Mouse (Mus musculus) stomach, embryonic 16.5 days (tissue): ENCODE data around the gene Ang. TPM values are rescaled to one million over a fixed set of nuclear protein-coding genes. Genes with fewer than 3 reads are reported as not detected.

Experiments
- ATAC-seq: fragments of 200-750 bp; cut with Nextera tagmentation; 2 replicates; pipeline ENCODE4 v1.8.0; 2017; ENCODE audit warnings: moderate number of reproducible peaks, moderate TSS enrichment; ENCODE audit not compliant: insufficient read depth, low FRiP score
- H3K27ac ChIP-seq: fragments of 300-500 bp; sonication (generic); 2 replicates; pipeline ENCODE4 v1.5.1; 2014; ENCODE audit warnings: low read length
- H3K27me3 ChIP-seq: fragments of 300-500 bp; sonication (generic); 2 replicates; pipeline ENCODE4 v1.6.1; 2014; ENCODE audit warnings: low read length, control low read depth, mixed read lengths; ENCODE audit not compliant: control insufficient read depth, insufficient read depth
- H3K36me3 ChIP-seq: fragments of 300-500 bp; sonication (generic); 2 replicates; pipeline ENCODE4 v1.6.1; 2014; ENCODE audit warnings: low read length; ENCODE audit not compliant: control insufficient read depth, insufficient read depth
- H3K4me1 ChIP-seq: fragments of 300-500 bp; sonication (generic); 2 replicates; pipeline ENCODE4 v1.6.1; 2014; ENCODE audit warnings: low read length, control low read depth, mixed read lengths; ENCODE audit not compliant: control insufficient read depth, insufficient read depth
- H3K4me2 ChIP-seq: fragments of 300-500 bp; sonication (generic); 2 replicates; pipeline ENCODE4 v1.6.1; 2014; ENCODE audit warnings: low read depth, low read length, mixed read lengths
- H3K4me3 ChIP-seq: fragments of 300-500 bp; sonication (generic); replicated peaks from 2 replicates; pipeline ENCODE4 v1.5.1; 2014; ENCODE audit warnings: mild to moderate bottlenecking, low read length
- H3K9ac ChIP-seq: fragments of 300-500 bp; sonication (generic); 2 replicates; pipeline ENCODE4 v1.6.1; 2014; ENCODE audit warnings: low read length
- H3K9me3 ChIP-seq: fragments of 300-500 bp; sonication (generic); replicated peaks from 2 replicates; pipeline ENCODE4 v1.6.1; 2016; ENCODE audit warnings: low read length, control low read depth; ENCODE audit not compliant: control insufficient read depth
- whole genome bisulfite sequencing: fragments of 180-500 bp; shearing (Covaris S2); extraction: QIAGEN DNeasy Blood & Tissue Kit; methylation state at CpG from one replicate; pipeline ENCODE4 v1.1.7; 2014; 5-methylcytosine and 5-hydroxymethylcytosine counted together
- polyA plus RNA-seq: library from polyadenylated mRNA; unstranded; fragments of >200 nt; fragmentation: Nextera tagmentation; extraction: Ambion mirVana; gene quantifications from 2 replicates; pipeline ENCODE4 v1.2.1, GENCODE M21; 2015

Gene Ang
- polyA plus RNA-seq, 1 experiment from 2014 or later, result 41.6 TPM

GRCm38 (mm10) chr14:51060761-51061160, 30.2 kb upstream of the Ang start:
- no peak for ATAC-seq
- H3K27ac ChIP-seq, result no peak overlapping the region
- no peak overlapping the region for H3K4me3 ChIP-seq
- H3K9me3 ChIP-seq, result no peaks in the 10 kb centered on the region
- no peak overlapping the region for H3K9ac ChIP-seq
- H3K4me1 ChIP-seq, result no peaks in the 10 kb centered on the region
- H3K4me2 ChIP-seq, result no peak overlapping the region
- H3K27me3 ChIP-seq, result no peaks in the 10 kb centered on the region
- 89% methylated on average over 5 of the region's 5 CpGs for WGBS
- no peaks in the 10 kb centered on the region for H3K36me3 ChIP-seq

- Histone ChIP-seq H3K9ac (no peak overlapping the region), H3K9me3 (no peaks in the 10 kb centered on the region), H3K27me3 (no peaks in the 10 kb centered on the region), H3K36me3 (no peaks in the 10 kb centered on the region), H3K27ac (0 out of 2 replicates have a peak overlapping the region, but pooled peaks have one; percentile 3), H3K4me3 (no peak overlapping the region), H3K4me1 (peaks cover 5% of the 10 kb centered on the region; the same call in 1 of the 2 replicates), H3K4me2 (no peak overlapping the region)
- ATAC-seq, result no peak
- WGBS, result 45% methylated on average over 5 of the region's 5 CpGs
Observed at GRCm38 (mm10) chr14:51068956-51069355, 22.0 kb upstream of the Ang start.

- no peak overlapping the region for H3K9ac ChIP-seq
- H3K36me3 ChIP-seq, result no peaks in the 10 kb centered on the region
- H3K4me2 ChIP-seq, result no peak overlapping the region
- H3K27me3 ChIP-seq, result no peaks in the 10 kb centered on the region
- H3K27ac ChIP-seq, result no peak overlapping the region
- 90% methylated on average over 2 of the region's 2 CpGs for WGBS
- no peak overlapping the region for H3K4me3 ChIP-seq
- ATAC-seq, result no peak
- H3K9me3 ChIP-seq, result no peaks in the 10 kb centered on the region
- peaks cover 5% of the 10 kb centered on the region; the same call in 1 of the 2 replicates for H3K4me1 ChIP-seq
Observed at GRCm38 (mm10) chr14:51069617-51070016, 21.3 kb upstream of the Ang start.

DNA sequence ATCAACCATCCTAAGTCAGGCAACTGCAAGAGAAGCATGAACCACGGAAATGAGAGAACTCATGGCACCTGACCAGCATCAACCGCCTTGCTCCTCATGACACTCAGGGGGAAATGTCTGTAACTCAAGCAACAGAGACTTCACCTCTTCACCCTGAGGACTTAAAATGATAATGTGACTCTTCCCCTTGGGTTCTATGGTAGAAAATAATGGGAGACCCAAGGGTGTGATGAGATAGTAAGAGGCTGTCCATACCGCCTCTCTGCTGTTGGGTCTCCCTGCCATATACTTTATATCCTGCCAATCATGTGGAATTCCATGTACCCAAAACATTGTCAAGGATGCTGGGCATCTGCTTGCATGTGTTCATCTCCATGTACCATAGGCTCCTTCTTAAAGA, 16.6 kb upstream of the Ang start, which contains the start of gene Olfr750:
Gene Olfr750, minus strand, starts transcription at position 101 of the 400 bp plus-strand sequence.
- no peaks in the 10 kb centered on the region for H3K4me1 ChIP-seq
- no peak within 1 kb of the TSS for H3K9ac ChIP-seq
- H3K4me3 ChIP-seq, result no peak within 1 kb of the TSS
- H3K27me3 ChIP-seq, result no peaks in the 10 kb centered on the region
- ATAC-seq, result no peak
- no peaks in the 10 kb centered on the region for H3K9me3 ChIP-seq
- no peak within 1 kb of the TSS for H3K27ac ChIP-seq
- WGBS, result 82% methylated on average over 3 of the region's 3 CpGs
- H3K4me2 ChIP-seq, result no peak within 1 kb of the TSS
- H3K36me3 ChIP-seq, result no peaks in the 10 kb centered on the region

DNA sequence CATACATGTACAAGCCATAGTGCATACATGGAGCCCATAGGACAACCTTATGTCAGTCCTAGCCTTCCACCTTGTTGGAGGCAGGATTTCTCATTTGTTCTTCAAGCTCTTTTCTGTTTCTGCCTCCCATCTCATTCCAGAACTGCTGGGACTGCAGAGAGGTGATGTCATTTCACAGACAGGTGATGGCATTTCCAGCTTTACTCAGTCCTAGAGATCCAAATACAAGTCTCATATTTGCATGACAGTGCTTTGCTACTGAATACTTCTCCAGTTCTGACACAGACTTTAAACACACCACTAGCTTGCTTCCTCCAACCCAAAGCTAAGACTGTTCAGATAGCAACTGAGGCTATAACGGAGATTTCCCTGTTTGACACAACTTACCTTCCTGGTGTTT, 11.8 kb upstream of the Ang start:
- H3K27me3 ChIP-seq, result no peaks in the 10 kb centered on the region; the same call in 1 of the 2 replicates
- no peaks in the 10 kb centered on the region for H3K36me3 ChIP-seq
- H3K9me3 ChIP-seq, result no peaks in the 10 kb centered on the region
- H3K9ac ChIP-seq, result no peak overlapping the region
- H3K4me1 ChIP-seq, result peaks cover 9% of the 10 kb centered on the region
- no peak overlapping the region for H3K4me3 ChIP-seq
- no peak overlapping the region for H3K4me2 ChIP-seq
- WGBS, result 87% methylated on average over 1 of the region's 1 CpGs
- ATAC-seq, result no peak
- no peak overlapping the region for H3K27ac ChIP-seq

- Histone ChIP-seq H3K9ac (no peak overlapping the region), H3K27ac (no peak overlapping the region), H3K4me3 (no peak overlapping the region), H3K4me1 (peaks cover 9% of the 10 kb centered on the region), H3K27me3 (no peaks in the 10 kb centered on the region; the same call in 1 of the 2 replicates), H3K9me3 (no peaks in the 10 kb centered on the region), H3K36me3 (no peaks in the 10 kb centered on the region), H3K4me2 (no peak overlapping the region)
- 66% methylated on average over 2 of the region's 2 CpGs for WGBS
- peak; percentile 70; the same call in 1 of the 2 replicates for ATAC-seq
Observed at GRCm38 (mm10) chr14:51081035-51081434, 9.9 kb upstream of the Ang start.

GRCm38 (mm10) chr14:51082599-51083581, 8.1 kb upstream of the Ang start:
- Histone ChIP-seq H3K27me3 (no peaks in the 10 kb centered on the region; the same call in 1 of the 2 replicates), H3K27ac (no peak overlapping the region), H3K4me2 (peak overlapping the region; percentile 83), H3K4me3 (peak overlapping the region; percentile 64), H3K9me3 (no peaks in the 10 kb centered on the region), H3K9ac (peak overlapping the region; percentile 76), H3K4me1 (peaks cover 9% of the 10 kb centered on the region), H3K36me3 (no peaks in the 10 kb centered on the region)
- peak; percentile 50; the same call in 1 of the 2 replicates for ATAC-seq
- WGBS, result 3% methylated on average over 40 of the region's 40 CpGs

DNA sequence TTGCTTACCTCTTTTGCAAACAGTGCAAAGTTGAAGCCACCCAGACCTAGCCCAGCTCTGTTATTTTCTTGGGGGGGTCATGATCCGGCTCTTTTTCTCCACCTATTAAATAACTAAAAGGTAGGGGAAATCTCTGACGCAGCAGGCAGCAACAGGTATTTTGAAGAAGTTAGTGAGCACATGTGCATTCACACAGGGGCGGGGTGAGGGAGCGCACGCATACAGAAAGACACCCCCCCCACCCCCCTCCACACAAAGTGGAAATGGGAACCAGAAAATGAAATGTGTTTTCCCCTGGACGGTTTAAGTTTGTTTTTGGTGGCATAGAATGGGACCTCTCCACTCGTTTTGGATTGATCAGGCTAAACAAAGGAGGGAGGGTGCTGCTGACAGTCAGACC, 7.1 kb upstream of the Ang start:
- no peak for ATAC-seq
- H3K36me3 ChIP-seq, result no peaks in the 10 kb centered on the region
- 12% methylated on average over 7 of the region's 7 CpGs for WGBS
- H3K4me3 ChIP-seq, result peak overlapping the region; percentile 64
- H3K9ac ChIP-seq, result 0 out of 2 replicates have a peak overlapping the region, but pooled peaks have one; percentile 14
- H3K9me3 ChIP-seq, result no peaks in the 10 kb centered on the region
- H3K27ac ChIP-seq, result no peak overlapping the region
- H3K27me3 ChIP-seq, result no peaks in the 10 kb centered on the region; the same call in 1 of the 2 replicates
- peaks cover 9% of the 10 kb centered on the region for H3K4me1 ChIP-seq
- peak overlapping the region; percentile 83 for H3K4me2 ChIP-seq

DNA sequence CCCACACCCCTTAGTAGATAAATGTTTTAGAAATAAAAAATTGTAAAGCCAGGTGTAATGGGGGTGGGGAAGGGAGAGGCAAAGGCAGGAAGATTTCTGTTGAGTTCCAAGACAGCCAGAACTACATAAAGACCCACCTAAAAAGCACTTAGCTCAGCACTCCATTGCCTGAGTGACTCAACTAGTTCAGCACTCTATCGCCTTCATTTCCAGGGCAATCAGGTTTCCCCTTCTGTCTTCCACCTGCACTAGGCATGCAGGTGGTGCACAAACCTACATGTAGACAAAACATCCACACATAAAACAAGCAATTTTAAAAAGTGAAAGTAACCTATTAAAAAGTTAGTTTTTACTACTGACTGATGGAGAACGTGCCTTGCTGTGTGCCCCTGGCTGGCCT, 5.9 kb upstream of the Ang start:
- H3K4me3 ChIP-seq, result no peak overlapping the region
- no peaks in the 10 kb centered on the region for H3K36me3 ChIP-seq
- no peak overlapping the region for H3K9ac ChIP-seq
- no peaks in the 10 kb centered on the region for H3K9me3 ChIP-seq
- no peak overlapping the region for H3K4me2 ChIP-seq
- H3K27ac ChIP-seq, result no peak overlapping the region
- no peaks in the 10 kb centered on the region; the same call in 1 of the 2 replicates for H3K27me3 ChIP-seq
- peaks cover 9% of the 10 kb centered on the region for H3K4me1 ChIP-seq
- WGBS, result 75% methylated on average over 2 of the region's 2 CpGs
- ATAC-seq, result no peak
